Mouse (Mus musculus) cerebellum, adult 2 months (tissue): ENCODE measurements around the gene Bloc1s4. TPM values are rescaled to one million over a fixed set of nuclear protein-coding genes. Genes with fewer than 3 reads are reported as not detected.

Source experiments
- DNase-seq, 2 experiments: peaks; one replicate each; pipeline ENCODE4 v3.0.0; 2021
- H3K27ac ChIP-seq: fragments of 200-500 bp; 2 replicates; pipeline ENCODE4 v1.5.1; 2012; ENCODE audit warnings: low read length, control low read depth, inconsistent platforms; ENCODE audit not compliant: insufficient read depth
- H3K27me3 ChIP-seq: fragments of 200-500 bp; 2 replicates; pipeline ENCODE4 v1.6.1; 2012; ENCODE audit warnings: inconsistent platforms, mild to moderate bottlenecking, low read length, moderate library complexity; ENCODE audit not compliant: control insufficient read depth, insufficient read depth
- H3K4me1 ChIP-seq: fragments of 200-500 bp; 2 replicates; pipeline ENCODE4 v1.6.1; 2011; ENCODE audit warnings: low read length; ENCODE audit not compliant: control insufficient read depth, insufficient read depth
- H3K4me3 ChIP-seq: fragments of 200-500 bp; replicated peaks from 2 replicates; pipeline ENCODE3; 2011; ENCODE audit warnings: mild to moderate bottlenecking, low read depth, low read length, control low read depth; ENCODE audit not compliant: insufficient read depth
- CTCF ChIP-seq: fragments of 200-500 bp; IDR thresholded peaks from 2 replicates; pipeline ENCODE4 v1.5.1; 2011; ENCODE audit warnings: low read depth, mild to moderate bottlenecking, control low read depth, low read length, moderate library complexity, borderline replicate concordance; ENCODE audit not compliant: insufficient read depth
- POLR2A ChIP-seq: fragments of 200-500 bp; IDR thresholded peaks from 2 replicates; pipeline ENCODE4 v1.6.1; 2011; ENCODE audit warnings: low read length, control low read depth, borderline replicate concordance; ENCODE audit not compliant: insufficient read depth
- WGBS: fragments of 180-500 bp; shearing (Covaris S2); methylation state at CpG from one replicate; pipeline ENCODE4 v1.1.7; 2018; 5-methylcytosine and 5-hydroxymethylcytosine counted together
- polyA plus RNA-seq: library from polyadenylated mRNA; depleted of rRNA; stranded (reverse); fragments of >200 nt; gene quantifications from 2 replicates; pipeline ENCODE4 v1.2.3, GENCODE M21; 2012; rRNA removed

The Bloc1s4 gene
- polyA plus RNA-seq, 1 experiment = 27.7 TPM

DNA sequence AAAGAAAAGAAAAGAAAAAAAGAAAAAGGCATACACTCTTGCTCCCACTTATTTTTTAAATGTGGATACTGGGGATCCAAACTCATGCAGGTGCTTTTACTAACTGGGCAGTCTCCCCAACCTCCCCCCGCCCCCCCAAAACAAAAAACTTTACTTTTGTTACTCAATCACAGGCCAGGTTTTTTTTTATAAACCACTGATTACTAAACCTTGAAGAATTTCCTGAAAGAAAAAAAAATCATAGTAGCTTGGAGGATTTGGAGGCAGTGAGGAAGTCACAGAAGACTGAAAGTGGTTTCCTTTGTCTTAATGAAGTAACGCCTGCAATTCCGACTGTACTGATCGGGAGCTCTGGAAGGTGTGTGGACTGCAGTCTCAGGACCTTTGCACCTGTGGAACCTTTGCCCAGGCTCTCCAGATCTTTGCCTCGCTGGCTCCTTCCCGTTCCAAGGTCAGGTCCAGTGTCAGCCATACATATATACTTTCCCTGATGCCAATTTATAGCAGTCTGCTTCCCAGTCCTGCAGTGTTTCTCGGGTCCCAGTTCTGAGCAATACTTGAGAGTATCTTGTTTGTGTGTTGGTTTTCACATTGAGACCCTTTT is 50.3 kb downstream of the Bloc1s4 start:
- no peak overlapping the region for H3K4me3 ChIP-seq
- no peak overlapping the region for H3K27ac ChIP-seq
- H3K27me3 ChIP-seq = no peaks in the 10 kb centered on the region
- H3K4me1 ChIP-seq = peaks cover 4% of the 10 kb centered on the region
- DNase-seq = no peak
- 87% methylated on average over 7 of the region's 7 CpGs for WGBS
- TF ChIP-seq CTCF (no peak), POLR2A (no peak)

Other genes starting within 250 kb of the Bloc1s4 start
- 53.2 and 55.1 TPM in 2 replicates for gene Tbc1d14, start 155.4 kb downstream of the Bloc1s4 start, polyA plus RNA-seq
- gene D5Ertd579e, start 52.6 kb downstream of the Bloc1s4 start, polyA plus RNA-seq = 69.4 and 75.9 TPM in 2 replicates
- gene Mrfap1, start 48.1 kb upstream of the Bloc1s4 start, polyA plus RNA-seq = 323 and 355 TPM in 2 replicates
- 29.2 and 30.1 TPM in 2 replicates for gene Man2b2, start 82.0 kb upstream of the Bloc1s4 start, polyA plus RNA-seq
- 259 and 273 TPM in 2 replicates for gene Ppp2r2c, start 119.9 kb upstream of the Bloc1s4 start, polyA plus RNA-seq
- 27.2 and 28.3 TPM in 2 replicates for gene Wfs1, start 240.6 kb upstream of the Bloc1s4 start, polyA plus RNA-seq